9 mouse cellular contexts compared by ENCODE assay signal in genomic region chr7:44484841-44485571, GRCm38 (mm10). TPM values are rescaled to one million over a fixed set of nuclear protein-coding genes. Genes with fewer than 3 reads are reported as not detected.
A peak's percentile ranks its signal among the peaks of the same experiment; 100 is the strongest.
DNase-seq lines count a peak whose midpoint lies in the region; ATAC-seq and TF ChIP-seq lines count a peak whose summit lies in the region.
"Had no signal": no experiment of that assay in that cellular context is flagged by ENCODE, and none has a peak within 500 bp of the region (broad histone marks: within the 10 kb centered on the region; RNA-seq: fewer than 3 reads in every experiment).

No protein-coding gene starts in this region.

- H3K27me3 ChIP-seq in ES-Bruce4 (ENCODE audit: control insufficient read depth, insufficient read depth, low read length, poor library complexity, severe bottlenecking) = peaks cover 3% of the 10 kb centered on the region; the same call in 1 of the 2 replicates
- no peaks in the 10 kb centered on the region for H3K27me3 ChIP-seq in forebrain, embryonic 11.5 days (ENCODE audit: control insufficient read depth, insufficient read depth, low read length)
- H3K27me3 ChIP-seq in liver, postnatal 0 days (ENCODE audit: insufficient read depth, low read length) = peaks cover 7% of the 10 kb centered on the region; the same call in 1 of the 2 replicates
- H3K27me3 ChIP-seq in neural tube, embryonic 14.5 days (ENCODE audit: control insufficient read depth, insufficient read depth, low read length) = no peaks in the 10 kb centered on the region

- peak; percentile 92 for TF ChIP-seq EP300 in ES-Bruce4 (IDR thresholded peaks at IDR 0.05; ENCODE audit: insufficient read depth, low read depth, low read length)
- no peak for TF ChIP-seq EP300 in liver, postnatal 0 days (IDR thresholded peaks at IDR 0.05; ENCODE audit: low read depth)

- peak; percentile 97 for TF ChIP-seq CTCF in ES-Bruce4 (IDR thresholded peaks at IDR 0.05; ENCODE audit: low read depth, low read length)
- peak; percentile 99 for TF ChIP-seq CTCF in liver, postnatal 0 days (IDR thresholded peaks at IDR 0.05; ENCODE audit: low read depth)

- DNase-seq in forebrain, embryonic 11.5 days (ENCODE audit: low spot score) = peak; percentile 91
- peak; percentile 74 to 82 for DNase-seq in heart, postnatal 36 days
- DNase-seq in large intestine, adult 2 months (ENCODE audit: low read depth, low spot score) = peak; percentile 51
- DNase-seq in liver, postnatal 0 days = peak; percentile 86
- DNase-seq in thymus, postnatal 0 days (ENCODE audit: low spot score) = peak; percentile 79

- no peak overlapping the region for H3K9ac ChIP-seq in ES-Bruce4 (ENCODE audit: low read depth, poor library complexity, severe bottlenecking)
- H3K9ac ChIP-seq in forebrain, embryonic 11.5 days (ENCODE audit: low read length) = no peak overlapping the region
- H3K9ac ChIP-seq in liver, postnatal 0 days (replicated peaks) = no peak overlapping the region
- no peak overlapping the region for H3K9ac ChIP-seq in neural tube, embryonic 14.5 days (replicated peaks; ENCODE audit: low read depth, low read length)

- no peaks in the 10 kb centered on the region for H3K9me3 ChIP-seq in ES-Bruce4 (replicated peaks; ENCODE audit: control insufficient read depth, insufficient read depth, low read length, poor library complexity, severe bottlenecking)
- H3K9me3 ChIP-seq in forebrain, embryonic 11.5 days (ENCODE audit: control insufficient read depth, low read length) = no peaks in the 10 kb centered on the region
- H3K9me3 ChIP-seq in liver, postnatal 0 days (ENCODE audit: low read length) = no peaks in the 10 kb centered on the region
- H3K9me3 ChIP-seq in neural tube, embryonic 14.5 days (ENCODE audit: control insufficient read depth, low read length) = no peaks in the 10 kb centered on the region

- H3K36me3 ChIP-seq in ES-Bruce4 (ENCODE audit: control insufficient read depth, insufficient read depth, low read length, poor library complexity, severe bottlenecking) = no peaks in the 10 kb centered on the region
- no peaks in the 10 kb centered on the region for H3K36me3 ChIP-seq in forebrain, embryonic 11.5 days (ENCODE audit: control insufficient read depth, insufficient read depth, low read length)
- 0 out of 2 replicates have a peak, but pooled peaks cover 2% of the 10 kb centered on the region for H3K36me3 ChIP-seq in liver, postnatal 0 days (replicated peaks; ENCODE audit: insufficient read depth, low read length)
- H3K36me3 ChIP-seq in neural tube, embryonic 14.5 days (ENCODE audit: control insufficient read depth, insufficient read depth, low read length) = peaks cover 3% of the 10 kb centered on the region; the same call in 1 of the 2 replicates

- intact Hi-C loops in heart, postnatal 36 days (cut with DNase I) = loop anchor here (1.0 to 2.0 kb wide), 3 partner anchors 38 to 223 kb away; no protein-coding TSS in a partner anchor

- peaks cover 14% of the 10 kb centered on the region for H3K4me1 ChIP-seq in ES-Bruce4 (ENCODE audit: control insufficient read depth, insufficient read depth, low read length)
- H3K4me1 ChIP-seq in forebrain, embryonic 11.5 days (replicated peaks; ENCODE audit: control insufficient read depth, insufficient read depth, low read length) = no peaks in the 10 kb centered on the region
- peaks cover 6% of the 10 kb centered on the region for H3K4me1 ChIP-seq in liver, postnatal 0 days (ENCODE audit: insufficient read depth)
- no peaks in the 10 kb centered on the region for H3K4me1 ChIP-seq in neural tube, embryonic 14.5 days (ENCODE audit: control insufficient read depth, insufficient read depth, low read length)

- no peak overlapping the region for H3K27ac ChIP-seq in ES-Bruce4 (ENCODE audit: insufficient read depth, low read length)
- H3K27ac ChIP-seq in forebrain, embryonic 11.5 days (ENCODE audit: low read depth, low read length) = no peak overlapping the region
- H3K27ac ChIP-seq in liver, postnatal 0 days (ENCODE audit: low read depth) = no peak overlapping the region
- no peak overlapping the region for H3K27ac ChIP-seq in neural tube, embryonic 14.5 days (ENCODE audit: low read depth, low read length)

- TF ChIP-seq POLR2A in ES-Bruce4 (IDR thresholded peaks at IDR 0.05; ENCODE audit: insufficient read depth, low read length) = no peak

- peak; percentile 65; the same call in 1 of the 2 replicates for ATAC-seq in cerebellum, adult (ENCODE audit: insufficient number of reproducible peaks, low FRiP score, low TSS enrichment)
- peak; percentile 84 for ATAC-seq in forebrain, embryonic 11.5 days (replicated peaks; ENCODE audit: low FRiP score)
- peak; percentile 46 for ATAC-seq in liver, postnatal 0 days
- peak; percentile 84 for ATAC-seq in neural tube, embryonic 14.5 days (ENCODE audit: low read depth)

- H3K4me3 ChIP-seq in ES-Bruce4 (ENCODE audit: low read depth, low read length) = no peak overlapping the region
- no peak overlapping the region for H3K4me3 ChIP-seq in forebrain, embryonic 11.5 days (ENCODE audit: low read depth, low read length)
- no peak overlapping the region for H3K4me3 ChIP-seq in liver, postnatal 0 days (ENCODE audit: low read depth, low read length)
- no peak overlapping the region for H3K4me3 ChIP-seq in neural tube, embryonic 14.5 days (ENCODE audit: low read depth, low read length)

- 35% methylated on average over 5 of the region's 5 CpGs for WGBS in forebrain, embryonic 11.5 days
- WGBS in large intestine, adult 2 months = 30% methylated on average over 5 of the region's 5 CpGs
- 37% methylated on average over 5 of the region's 5 CpGs for WGBS in liver, postnatal 0 days (ENCODE audit: insufficient replicate concordance)
- 39% methylated on average over 5 of the region's 5 CpGs for WGBS in neural tube, embryonic 14.5 days

- H3K4me2 ChIP-seq in forebrain, embryonic 11.5 days (ENCODE audit: low read depth, low read length, severe bottlenecking) = no peak overlapping the region
- H3K4me2 ChIP-seq in liver, postnatal 0 days (ENCODE audit: low read depth, low read length) = no peak overlapping the region
- H3K4me2 ChIP-seq in neural tube, embryonic 14.5 days (ENCODE audit: low read depth, low read length) = no peak overlapping the region

RNA-seq across cellular contexts. Expression of gene Emc10, which starts 11.3 kb away (rescaled TPM):
- polyA plus RNA-seq in ES-Bruce4 (2011; ENCODE audit: insufficient read depth, insufficient read length, low read depth, missing spikeins) = 67.7 and 75.3 TPM in 2 replicates
- polyA plus RNA-seq in forebrain, embryonic 11.5 days (2014; fragmentation: Nextera tagmentation; extraction: Ambion mirVana) = 115 and 124 TPM in 2 replicates
- total RNA-seq in heart, postnatal 36 days (2021) = 10 to 100 TPM; 87.6 to 87.9 TPM
- polyA plus RNA-seq in large intestine, adult 2 months (2012; rRNA removed) = 144 and 159 TPM in 2 replicates
- polyA plus RNA-seq in liver, postnatal 0 days (2015; fragmentation: Nextera tagmentation; extraction: Ambion mirVana) = 32.4 and 35.9 TPM in 2 replicates
- polyA plus RNA-seq in neural tube, embryonic 14.5 days (2014; fragmentation: Nextera tagmentation; extraction: Ambion mirVana) = 153 and 162 TPM in 2 replicates
- 83.8 and 85.5 TPM in 2 replicates for polyA plus RNA-seq in thymus, postnatal 0 days (2015; fragmentation: Nextera tagmentation; extraction: Ambion mirVana)

RNA-seq across cellular contexts. Expression of gene Fam71e1, which starts 11.4 kb away (rescaled TPM):
- 5.6 and 7.4 TPM in 2 replicates for polyA plus RNA-seq in ES-Bruce4 (2011; ENCODE audit: insufficient read depth, insufficient read length, low read depth, missing spikeins)
- 22.3 and 25.3 TPM in 2 replicates for polyA plus RNA-seq in forebrain, embryonic 11.5 days (2014; fragmentation: Nextera tagmentation; extraction: Ambion mirVana)
- 1 to 10 TPM; 3.1 to 3.2 TPM for total RNA-seq in heart, postnatal 36 days (2021)
- 1.1 and 1.5 TPM in 2 replicates for polyA plus RNA-seq in large intestine, adult 2 months (2012; rRNA removed)
- polyA plus RNA-seq in liver, postnatal 0 days (2015; fragmentation: Nextera tagmentation; extraction: Ambion mirVana) = 3.3 and 4.1 TPM in 2 replicates
- polyA plus RNA-seq in neural tube, embryonic 14.5 days (2014; fragmentation: Nextera tagmentation; extraction: Ambion mirVana) = 19.5 and 24.9 TPM in 2 replicates
- 9.5 and 13.4 TPM in 2 replicates for polyA plus RNA-seq in thymus, postnatal 0 days (2015; fragmentation: Nextera tagmentation; extraction: Ambion mirVana)

RNA-seq across cellular contexts. Expression of gene Josd2, which starts 17.2 kb away (rescaled TPM):
- 9.7 and 12.3 TPM in 2 replicates for polyA plus RNA-seq in ES-Bruce4 (2011; ENCODE audit: insufficient read depth, insufficient read length, low read depth, missing spikeins)
- polyA plus RNA-seq in forebrain, embryonic 11.5 days (2014; fragmentation: Nextera tagmentation; extraction: Ambion mirVana) = 60.9 and 68.9 TPM in 2 replicates
- total RNA-seq in heart, postnatal 36 days (2021) = 100 to 1,000 TPM; 127 to 143 TPM
- polyA plus RNA-seq in large intestine, adult 2 months (2012; rRNA removed) = 70.5 and 78.0 TPM in 2 replicates
- polyA plus RNA-seq in liver, postnatal 0 days (2015; fragmentation: Nextera tagmentation; extraction: Ambion mirVana) = 59.7 and 63.1 TPM in 2 replicates
- polyA plus RNA-seq in neural tube, embryonic 14.5 days (2014; fragmentation: Nextera tagmentation; extraction: Ambion mirVana) = 26.9 and 33.4 TPM in 2 replicates
- 30.6 and 37.4 TPM in 2 replicates for polyA plus RNA-seq in thymus, postnatal 0 days (2015; fragmentation: Nextera tagmentation; extraction: Ambion mirVana)

RNA-seq across cellular contexts. Expression of gene Aspdh, which starts 19.8 kb away (rescaled TPM):
- polyA plus RNA-seq in ES-Bruce4 (2011; ENCODE audit: insufficient read depth, insufficient read length, low read depth, missing spikeins) = not detected in 2 replicates
- polyA plus RNA-seq in forebrain, embryonic 11.5 days (2014; fragmentation: Nextera tagmentation; extraction: Ambion mirVana) = 2.6 and 2.9 TPM in 2 replicates
- under 1 TPM; 0.65 to 0.75 TPM for total RNA-seq in heart, postnatal 36 days (2021)
- 0.31 and 0.64 TPM in 2 replicates for polyA plus RNA-seq in large intestine, adult 2 months (2012; rRNA removed)
- 38.9 and 44.3 TPM in 2 replicates for polyA plus RNA-seq in liver, postnatal 0 days (2015; fragmentation: Nextera tagmentation; extraction: Ambion mirVana)
- 3.3 and 5.2 TPM in 2 replicates for polyA plus RNA-seq in neural tube, embryonic 14.5 days (2014; fragmentation: Nextera tagmentation; extraction: Ambion mirVana)
- polyA plus RNA-seq in thymus, postnatal 0 days (2015; fragmentation: Nextera tagmentation; extraction: Ambion mirVana) = not detected in 2 replicates
- total RNA-seq: gastrocnemius, postnatal 36 days had no signal

RNA-seq across cellular contexts. Expression of gene Mybpc2, which starts 39.5 kb away (rescaled TPM):
- 2.3 and 2.5 TPM in 2 replicates for polyA plus RNA-seq in ES-Bruce4 (2011; ENCODE audit: insufficient read depth, insufficient read length, low read depth, missing spikeins)
- polyA plus RNA-seq in forebrain, embryonic 11.5 days (2014; fragmentation: Nextera tagmentation; extraction: Ambion mirVana) = 0.23 TPM in 1 of 2 replicates, not detected in the other
- total RNA-seq in heart, postnatal 36 days (2021) = 10 to 100 TPM; 16.5 to 20.1 TPM
- polyA plus RNA-seq in large intestine, adult 2 months (2012; rRNA removed) = 0.26 and 0.67 TPM in 2 replicates
- polyA plus RNA-seq in liver, postnatal 0 days (2015; fragmentation: Nextera tagmentation; extraction: Ambion mirVana) = 0.35 and 2.7 TPM in 2 replicates
- 0.07 TPM in 1 of 2 replicates, not detected in the other for polyA plus RNA-seq in neural tube, embryonic 14.5 days (2014; fragmentation: Nextera tagmentation; extraction: Ambion mirVana)
- polyA plus RNA-seq in thymus, postnatal 0 days (2015; fragmentation: Nextera tagmentation; extraction: Ambion mirVana) = 0.55 TPM in 2 replicates
